Mouse (Mus musculus) brain, embryonic 14.5 days (tissue): Measurements from ENCODE around the gene Tnfrsf9. TPM values are rescaled to one million over a fixed set of nuclear protein-coding genes. Genes with fewer than 3 reads are reported as not detected.
"Not testable (repeated sequence)": the region's sequence is repeated elsewhere in the genome, so short reads cannot be mapped to it uniquely, and the experiment has no call there.

Experiments
- DNase-seq: peaks from one replicate; pipeline ENCODE4 v3.0.0-alpha.2; 2011; ENCODE audit warnings: low read depth
- CTCF ChIP-seq: fragments of 200-500 bp; IDR thresholded peaks from 2 replicates; pipeline ENCODE4 v1.5.1; 2012; ENCODE audit warnings: inconsistent platforms, mild to moderate bottlenecking, moderate library complexity, borderline replicate concordance; ENCODE audit not compliant: insufficient read depth, insufficient read length; ENCODE audit errors: extremely low read depth
- POLR2A ChIP-seq: fragments of 200-500 bp; IDR thresholded peaks from 2 replicates; pipeline ENCODE4 v1.6.1; 2012; ENCODE audit warnings: mild to moderate bottlenecking, inconsistent platforms, borderline replicate concordance; ENCODE audit not compliant: poor library complexity, insufficient read depth, insufficient read length, severe bottlenecking; ENCODE audit errors: extremely low read depth
- polyA plus RNA-seq: library from polyadenylated mRNA; depleted of rRNA; stranded (reverse); fragments of >200 nt; gene quantifications from 2 replicates; pipeline ENCODE4 v1.2.3, GENCODE M21; 2012; rRNA removed

The Tnfrsf9 gene
- 0.25 and 0.35 TPM in 2 replicates for polyA plus RNA-seq

GRCm38 (mm10) chr4:150914290-150914733 lies at the start of gene Tnfrsf9, which contains the start of gene Park7:
Gene Tnfrsf9, plus strand, starts transcription at chr4:150914562.
Gene Park7, minus strand, starts transcription at chr4:150914437.
- peak; percentile 98 for DNase-seq
- peak; percentile 83; the same call in 1 of the 2 replicates for TF ChIP-seq POLR2A
- peak; percentile 82 for TF ChIP-seq CTCF

DNA sequence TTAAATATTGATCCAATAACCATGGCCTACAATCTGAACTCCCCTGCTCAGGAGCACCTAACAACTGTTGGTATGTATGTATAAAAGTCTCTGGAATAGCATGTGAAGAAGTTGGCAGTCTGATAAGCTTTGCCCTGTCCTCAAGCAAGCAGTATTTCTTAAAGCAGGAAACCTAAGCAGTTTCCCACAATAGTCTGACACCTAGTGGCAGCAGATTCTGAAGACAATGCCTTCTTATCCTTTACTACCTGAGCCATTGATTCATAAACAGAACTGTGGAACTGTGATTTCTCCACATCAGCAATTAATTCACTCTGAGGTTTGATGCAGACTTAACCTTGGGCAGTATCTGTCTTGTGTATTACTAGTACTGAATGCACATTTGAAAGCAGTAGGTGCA lies 49.0 kb upstream of the Tnfrsf9 start:
- TF ChIP-seq CTCF (peak; percentile 48; the same call in 1 of the 2 replicates), POLR2A (no peak)

GRCm38 (mm10) chr4:150866069-150866468 lies 48.3 kb upstream of the Tnfrsf9 start:
- DNase-seq, result no peak
- no peak for TF ChIP-seq POLR2A
- no peak for TF ChIP-seq CTCF

More for the DNA sequence above, 49.0 kb upstream of the Tnfrsf9 start:
- peak; percentile 72 for DNase-seq

DNA sequence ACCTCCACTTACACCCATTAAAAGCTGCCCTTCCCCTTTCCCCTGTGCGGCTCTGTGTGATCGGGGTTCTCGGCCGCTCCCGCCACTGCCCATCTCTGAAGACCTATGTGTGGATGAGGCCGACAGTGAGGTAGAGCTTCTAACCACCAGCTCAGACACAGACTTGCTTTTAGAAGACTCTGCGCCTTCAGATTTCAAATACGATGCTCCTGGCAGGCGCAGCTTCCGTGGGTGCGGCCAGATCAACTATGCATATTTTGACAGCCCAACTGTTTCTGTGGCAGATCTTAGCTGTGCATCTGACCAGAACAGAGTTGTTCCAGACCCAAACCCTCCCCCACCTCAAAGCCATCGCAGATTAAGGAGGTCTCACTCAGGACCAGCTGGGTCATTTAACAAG lies 47.9 kb upstream of the Tnfrsf9 start:
- no peak for TF ChIP-seq POLR2A
- no peak for TF ChIP-seq CTCF
- DNase-seq, result no peak

DNA sequence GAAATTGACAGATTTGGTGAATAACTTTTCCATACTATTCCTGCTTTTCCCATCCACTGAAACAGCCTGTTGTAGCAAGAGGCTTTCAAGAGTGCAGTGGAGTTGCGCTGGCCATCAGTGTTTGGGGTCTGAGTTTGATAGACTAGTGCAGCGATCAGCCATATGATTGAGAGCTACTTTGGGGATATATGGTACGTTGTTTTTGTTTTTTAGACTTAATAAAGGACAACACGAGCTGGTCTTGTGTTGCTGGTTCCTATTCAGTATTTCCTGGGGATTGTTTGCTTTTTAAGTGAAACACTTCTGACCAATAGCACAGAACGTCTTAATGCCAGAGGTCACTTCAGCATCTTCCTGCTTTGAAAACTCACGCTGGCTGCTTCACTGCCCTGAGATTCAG lies 46.2 kb upstream of the Tnfrsf9 start:
- TF ChIP-seq CTCF (no peak), POLR2A (no peak)
- DNase-seq, result no peak

GRCm38 (mm10) chr4:150868859-150869258 lies 45.5 kb upstream of the Tnfrsf9 start:
- no peak for TF ChIP-seq POLR2A
- no peak for TF ChIP-seq CTCF
- no peak for DNase-seq

- TF ChIP-seq CTCF (no peak), POLR2A (no peak)
- DNase-seq, result no peak
These were observed 44.8 kb upstream of the Tnfrsf9 start for GRCm38 (mm10) chr4:150869276-150870197.

DNA sequence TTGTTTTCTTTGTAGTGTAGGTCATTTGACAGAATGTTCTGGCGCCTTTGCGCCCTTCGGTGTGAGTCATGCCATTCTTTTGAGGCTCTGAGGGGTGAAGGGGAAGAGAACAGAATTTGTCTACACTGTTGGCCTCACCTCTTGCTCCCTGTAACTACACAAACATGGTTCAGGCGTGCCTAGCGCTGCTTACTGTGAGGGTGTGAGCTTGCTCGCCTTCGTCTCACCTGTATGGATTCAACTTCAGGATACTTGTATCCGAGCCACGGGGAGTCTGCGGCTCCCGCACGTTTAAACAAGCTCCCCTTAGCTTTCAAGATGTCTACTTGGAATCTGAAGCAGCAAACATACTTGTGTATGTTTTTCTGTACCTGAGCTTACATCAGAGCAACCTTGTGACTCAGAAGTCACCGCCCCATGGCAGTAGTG lies 43.4 kb upstream of the Tnfrsf9 start:
- no peak for DNase-seq

GRCm38 (mm10) chr4:150871392-150872138 lies 42.8 kb upstream of the Tnfrsf9 start:
- DNase-seq, result peak; percentile 24
- TF ChIP-seq POLR2A, result no peak
- no peak for TF ChIP-seq CTCF

More for the DNA sequence above, 43.4 kb upstream of the Tnfrsf9 start:
- TF ChIP-seq POLR2A, result no peak
- no peak for TF ChIP-seq CTCF

GRCm38 (mm10) chr4:150872139-150872651 lies 42.2 kb upstream of the Tnfrsf9 start:
- TF ChIP-seq CTCF (no peak), POLR2A (no peak)
- peak; percentile 39 for DNase-seq

DNA sequence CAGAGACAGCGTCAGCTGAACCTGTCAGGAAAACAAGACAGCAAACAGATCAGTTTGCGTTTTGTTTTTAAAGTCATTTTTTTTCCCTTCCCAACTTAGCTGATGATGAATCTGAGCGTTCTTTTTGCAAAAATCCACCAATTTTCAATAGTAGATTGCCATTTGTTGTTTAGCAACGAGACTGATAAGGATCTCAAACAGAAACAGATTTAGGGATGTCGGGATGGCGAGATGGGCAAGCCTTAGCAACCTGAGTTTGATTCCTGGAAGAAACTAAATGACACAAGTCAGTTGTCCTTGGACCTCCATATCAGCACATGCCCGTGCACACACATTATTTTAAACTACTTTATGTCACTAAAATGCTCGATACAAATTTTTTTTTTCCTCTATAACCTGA lies 41.7 kb upstream of the Tnfrsf9 start:
- no peak for DNase-seq
- TF ChIP-seq CTCF, result no peak
- TF ChIP-seq POLR2A, result no peak

DNA sequence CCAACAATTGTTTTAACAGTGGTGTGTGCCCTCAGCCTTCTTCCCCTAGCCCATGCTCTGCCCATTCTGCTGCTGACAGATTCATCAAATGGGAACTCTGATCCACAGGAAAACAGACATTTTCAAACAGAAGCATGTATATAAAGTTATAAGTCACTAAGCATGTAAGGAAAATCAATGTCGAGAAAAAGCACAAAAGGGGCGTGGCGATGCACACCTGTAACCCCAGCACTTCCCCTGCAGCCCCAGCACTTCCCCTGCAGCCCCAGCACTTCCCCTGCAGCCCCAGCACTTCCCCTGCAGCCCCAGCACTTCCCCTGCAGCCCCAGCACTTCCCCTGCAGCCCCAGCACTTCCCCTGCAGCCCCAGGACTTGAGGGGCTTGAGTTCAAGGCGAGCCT lies 39.9 kb upstream of the Tnfrsf9 start:
- DNase-seq, result not testable (repeated sequence)
